Mouse (Mus musculus) gastrocnemius, postnatal 36 days (tissue): ENCODE results near the gene Ift20. TPM values are rescaled to one million over a fixed set of nuclear protein-coding genes. Genes with fewer than 3 reads are reported as not detected.
A peak's percentile ranks its signal among the peaks of the same experiment; 100 is the strongest.
"Not testable (repeated sequence)": the region's sequence is repeated elsewhere in the genome, so short reads cannot be mapped to it uniquely, and the experiment has no call there.

Experiments
- DNase-seq, 2 experiments: peaks; one replicate each; pipeline ENCODE4 v3.0.0; 2022
- intact Hi-C: fragments of 180-260 bp; cut with DNase I; formaldehyde crosslinking; loops from one replicate; pipeline ENCODE4 v1.15.1; 2025
- total RNA-seq, 2 experiments: library from RNA; stranded (reverse); gene quantifications; 2 replicates each; pipeline ENCODE4 v1.2.3; 2021

Ift20 gene
- total RNA-seq, 2 experiments from 2014 or later = 18.1 to 19.9 TPM

DNA sequence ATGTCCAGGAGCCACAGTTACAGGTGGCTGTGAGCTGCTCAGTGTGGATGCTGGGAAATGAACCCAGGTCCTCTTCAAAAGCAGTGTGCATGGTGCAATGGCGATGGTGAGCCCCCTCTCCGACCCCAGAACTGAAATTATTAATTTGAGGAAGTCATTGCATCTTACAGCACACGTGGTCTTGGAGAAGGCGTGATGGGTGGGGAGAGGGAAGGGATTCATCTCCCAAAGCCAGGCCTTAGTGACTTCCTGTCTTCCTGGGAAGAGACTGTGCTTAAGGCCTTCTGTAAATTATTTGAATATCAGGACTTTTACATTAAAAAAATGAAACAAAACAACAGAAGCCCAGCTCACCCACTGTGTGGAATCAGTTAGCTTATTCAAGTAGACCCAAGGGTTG is 19.9 kb downstream of the Ift20 start:
- no peak for DNase-seq
- intact Hi-C loops = no loop called here

DNA sequence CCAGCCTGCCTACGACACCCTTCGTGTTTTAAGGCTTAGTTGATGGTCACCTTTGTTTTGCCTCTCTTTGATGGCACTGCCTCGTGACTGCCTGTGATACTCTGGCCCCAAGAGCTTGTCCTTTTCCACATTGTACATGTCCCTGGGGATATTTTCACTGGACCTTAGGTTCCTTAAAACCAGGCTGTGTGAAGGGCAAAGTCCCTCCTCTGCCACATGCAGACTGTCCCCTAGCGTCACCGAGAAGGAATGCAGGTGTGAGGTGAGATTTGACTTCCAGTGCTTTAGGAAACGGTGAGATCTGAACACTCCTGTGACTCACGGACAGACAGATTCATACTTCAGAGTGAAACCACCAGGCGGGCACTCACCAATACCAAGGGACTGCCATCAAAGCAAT is 21.1 kb downstream of the Ift20 start:
- DNase-seq = no peak
- intact Hi-C loops = no loop called here

DNA sequence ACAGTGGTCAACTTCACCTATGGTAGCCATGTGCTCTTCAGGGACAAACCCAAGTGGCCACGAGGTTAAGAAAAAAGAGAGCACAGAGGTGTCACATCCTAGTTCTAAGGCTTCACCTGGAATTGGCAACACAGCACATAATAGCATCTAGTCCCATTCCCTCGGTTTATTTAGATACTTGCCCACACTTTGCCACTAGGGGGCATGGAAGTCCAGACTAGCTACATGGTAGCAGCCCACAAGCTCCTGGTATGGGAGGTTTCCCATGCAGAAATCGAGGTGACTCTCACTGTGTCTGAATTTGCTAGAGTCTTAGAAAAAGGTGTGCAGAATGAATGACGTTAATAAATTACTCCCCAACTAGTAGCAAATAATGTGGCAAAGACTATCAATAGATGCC is 24.3 kb downstream of the Ift20 start:
- intact Hi-C loops = loop anchor here (5.0 kb wide), 1 partner anchor 267 kb away; the partner anchor contains the start of gene Lyrm9
- DNase-seq = peak in 1 of 2 experiments; percentile 50

DNA sequence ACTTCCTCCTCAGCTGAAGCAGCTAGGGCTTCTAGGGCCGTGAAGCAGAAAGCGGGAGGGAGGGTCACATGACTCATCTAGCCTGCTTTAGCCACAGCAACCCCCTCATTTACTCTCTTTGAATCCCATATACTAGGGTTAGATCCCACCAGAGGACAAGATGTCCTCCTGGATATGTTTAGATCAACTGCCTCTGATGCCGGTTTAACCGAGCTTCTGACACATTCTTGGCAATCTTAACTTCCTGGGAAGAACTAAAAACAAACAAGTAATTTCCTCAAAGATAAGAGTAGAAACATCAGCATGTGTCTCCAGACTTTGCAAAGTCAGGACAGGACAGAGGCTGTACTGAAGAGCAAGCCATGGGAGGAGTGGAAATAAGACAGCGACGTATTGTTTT is 30.6 kb downstream of the Ift20 start:
- intact Hi-C loops = no loop called here
- DNase-seq = no peak

DNA sequence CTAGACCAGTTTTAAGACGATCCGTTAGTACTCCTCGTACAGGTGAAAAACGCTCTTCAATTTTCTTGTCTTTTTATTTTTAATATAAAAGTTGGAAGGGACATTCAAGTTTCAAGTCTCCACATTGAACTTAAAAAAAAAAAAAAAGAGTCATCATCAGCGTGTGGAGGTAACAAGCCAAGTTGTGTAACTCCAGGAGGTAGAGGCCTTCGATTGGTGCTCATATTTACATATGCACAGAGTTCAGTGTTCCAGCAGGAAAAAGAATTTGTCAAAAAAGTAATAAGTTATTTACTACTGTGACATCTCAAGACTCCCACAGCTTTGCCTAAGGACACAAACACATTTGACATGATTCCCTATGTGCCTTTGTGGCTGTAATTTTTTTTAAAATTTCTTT is 31.5 kb downstream of the Ift20 start:
- DNase-seq = no peak
- intact Hi-C loops = no loop called here

DNA sequence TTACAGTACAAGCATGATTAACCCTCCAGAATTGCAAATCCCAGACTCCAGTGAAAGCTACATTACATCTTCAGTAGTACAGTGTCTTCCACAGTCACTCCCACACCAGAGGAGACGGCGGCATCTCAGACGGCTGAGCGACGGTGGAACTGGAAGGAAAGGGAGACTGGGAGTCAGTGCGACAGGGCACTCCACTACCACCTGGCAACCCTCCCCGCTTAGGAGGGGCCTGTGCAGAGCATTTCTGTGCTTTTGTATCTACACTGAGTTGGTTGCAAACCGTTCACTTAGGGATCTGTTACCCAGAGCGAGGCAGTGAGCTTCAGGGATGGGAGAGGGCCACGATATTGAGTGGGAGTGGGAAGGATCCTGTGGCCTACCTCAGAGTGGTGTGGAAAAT is 32.7 kb downstream of the Ift20 start:
- intact Hi-C loops = no loop called here
- DNase-seq = no peak

DNA sequence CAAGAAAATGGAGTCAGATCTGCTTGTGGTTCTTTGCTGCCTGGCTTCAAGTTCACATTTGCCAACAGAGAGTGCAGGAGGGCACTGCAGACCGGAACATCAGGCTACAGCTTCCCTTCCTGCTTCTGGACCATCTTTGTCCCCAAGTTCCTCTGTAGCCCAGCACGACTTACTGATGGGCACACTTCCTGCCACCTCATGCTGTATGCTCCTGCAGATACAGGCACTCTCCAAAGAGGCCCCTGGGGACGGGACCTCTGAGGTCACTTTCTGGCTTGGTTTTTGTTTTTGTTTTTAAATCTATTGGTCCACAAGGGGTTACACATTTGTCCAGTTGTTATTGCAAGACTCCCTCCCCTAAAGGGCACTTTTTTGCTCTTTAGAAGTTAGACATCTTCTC is 33.6 kb downstream of the Ift20 start:
- intact Hi-C loops = no loop called here
- DNase-seq = no peak

DNA sequence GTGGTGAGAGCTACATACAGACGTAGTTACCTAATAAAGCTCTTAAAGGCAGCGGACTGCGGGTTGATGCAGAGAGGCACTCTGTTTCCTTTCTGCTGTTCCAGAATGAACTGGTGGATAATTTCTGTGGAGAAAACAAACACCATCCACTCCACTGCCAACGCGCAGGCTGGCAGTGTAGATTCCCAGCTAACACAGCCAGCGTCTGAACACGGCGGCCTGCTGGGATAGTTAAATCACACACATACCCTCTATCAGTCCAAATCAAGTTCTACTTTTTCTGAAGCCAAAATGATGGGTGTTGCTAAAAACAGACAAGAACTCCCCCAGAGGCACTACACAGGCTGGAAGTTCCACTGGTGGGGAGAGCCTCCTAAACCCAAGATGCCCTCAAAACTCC is 35.3 kb downstream of the Ift20 start:
- DNase-seq = no peak
- intact Hi-C loops = no loop called here

DNA sequence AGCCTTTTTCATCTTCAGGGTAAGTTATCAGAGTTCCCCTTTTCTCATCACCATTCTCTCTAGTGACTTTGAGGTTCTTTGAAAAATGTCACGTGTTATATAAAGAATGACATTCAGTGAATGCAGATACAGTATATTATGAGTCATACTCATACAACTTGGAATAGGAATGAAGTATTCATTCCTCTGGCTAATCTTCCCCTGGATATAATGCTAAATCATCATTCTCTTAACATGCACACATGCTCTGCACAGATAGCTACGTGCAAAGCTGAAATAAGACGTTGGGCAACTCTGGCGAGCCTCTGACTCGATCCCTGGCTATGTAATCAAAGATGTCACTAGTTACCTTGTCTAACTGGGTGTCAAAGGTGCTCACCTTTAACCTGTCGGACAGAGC is 35.7 kb downstream of the Ift20 start:
- intact Hi-C loops = no loop called here
- no peak for DNase-seq

DNA sequence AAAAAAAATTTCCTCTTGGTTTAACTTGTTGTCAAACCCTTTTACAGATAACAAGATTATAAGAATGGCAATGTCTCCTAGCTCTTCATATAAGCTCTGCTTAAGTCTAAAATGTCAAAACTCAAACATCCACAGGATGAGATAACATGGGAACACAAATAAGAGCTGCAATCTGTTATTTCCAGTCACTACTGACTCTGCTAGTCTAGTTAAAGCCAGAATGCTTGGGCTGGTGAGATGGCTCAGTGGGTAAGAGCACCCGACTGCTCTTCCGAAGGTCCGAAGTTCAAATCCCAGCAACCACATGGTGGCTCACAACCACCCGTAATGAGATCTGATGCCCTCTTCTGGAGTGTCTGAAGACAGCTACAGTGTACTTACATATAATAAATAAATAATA is 37.9 kb downstream of the Ift20 start:
- intact Hi-C loops, DNase-seq: not testable (repeated sequence)

DNA sequence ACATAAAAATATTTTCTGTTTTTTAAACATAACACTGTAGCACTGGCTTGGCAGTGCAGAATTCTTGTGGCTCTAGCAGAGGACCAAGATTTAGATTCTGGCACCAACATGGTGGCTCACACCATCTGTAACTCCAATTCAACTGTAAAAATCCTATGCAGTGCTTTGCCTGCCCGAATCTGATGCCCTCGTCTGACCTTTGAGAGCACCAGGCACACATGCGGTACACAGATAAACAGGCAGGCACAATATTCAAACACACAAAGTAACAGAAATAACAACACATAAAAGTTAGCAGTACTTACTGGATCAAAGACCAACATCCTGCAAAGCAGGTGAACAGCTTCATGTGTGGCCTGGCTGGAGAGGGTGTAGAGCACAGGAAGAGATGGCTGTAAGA is 38.4 kb downstream of the Ift20 start:
- no peak for DNase-seq
- intact Hi-C loops = no loop called here

DNA sequence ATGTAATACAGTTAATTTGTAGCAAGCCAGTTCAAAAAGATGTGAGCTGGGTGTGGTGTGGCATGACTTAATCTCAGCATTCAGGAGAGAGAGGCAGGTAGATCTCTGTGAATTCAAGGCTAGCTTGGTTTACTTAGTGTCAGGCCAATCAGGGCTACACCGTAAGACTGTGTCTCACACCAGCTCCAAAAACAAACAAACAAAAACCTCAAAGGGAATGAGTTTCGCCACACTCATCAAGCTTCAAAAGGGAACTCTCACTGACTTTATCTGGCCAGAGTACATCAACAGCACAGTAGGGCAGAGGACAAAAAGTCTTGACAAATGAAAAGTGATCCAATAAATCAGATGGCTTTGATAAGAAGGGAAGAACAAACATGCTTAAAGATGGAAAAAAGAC is 38.8 kb downstream of the Ift20 start:
- intact Hi-C loops = no loop called here
- no peak for DNase-seq

DNA sequence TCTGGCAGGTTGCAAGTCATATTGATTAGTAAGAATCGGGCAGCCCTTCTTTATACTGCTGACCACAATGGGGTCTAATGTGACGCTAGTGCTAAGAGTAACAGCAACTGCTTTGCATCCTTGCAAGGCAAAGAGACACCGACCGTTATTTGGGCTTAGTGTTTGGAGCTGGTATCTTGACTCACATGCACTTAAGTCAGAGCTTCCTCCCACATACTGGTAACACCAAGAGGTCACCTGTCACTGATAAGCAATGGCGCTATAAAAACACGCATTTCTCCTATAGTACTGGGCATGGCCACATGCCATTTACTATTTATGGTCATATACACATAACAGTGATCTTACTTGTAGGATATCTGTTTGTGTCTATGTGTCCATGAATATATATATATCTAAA is 46.7 kb downstream of the Ift20 start:
- intact Hi-C loops = no loop called here

DNA sequence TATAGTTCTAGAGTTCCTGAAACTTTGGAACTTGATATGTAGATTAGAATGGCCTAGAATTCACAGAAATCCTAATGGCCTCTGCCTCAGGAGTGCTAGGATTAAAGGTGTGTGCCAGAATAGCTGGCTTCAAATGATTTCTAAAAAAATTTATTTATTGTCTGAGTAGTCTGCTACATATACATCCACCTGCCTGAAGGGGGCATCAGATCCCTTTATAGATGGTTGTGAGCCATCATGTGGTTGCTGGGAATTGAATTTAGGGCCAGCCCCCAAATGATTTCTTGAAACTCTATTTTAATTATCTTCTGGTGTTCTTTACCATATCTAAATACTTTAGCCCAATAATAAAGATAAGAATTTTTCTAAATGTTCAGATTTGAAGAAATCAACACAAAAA is 49.9 kb downstream of the Ift20 start:
- intact Hi-C loops = no loop called here
- DNase-seq = no peak

More for the DNA sequence above, 46.7 kb downstream of the Ift20 start:
- DNase-seq = no peak

DNA sequence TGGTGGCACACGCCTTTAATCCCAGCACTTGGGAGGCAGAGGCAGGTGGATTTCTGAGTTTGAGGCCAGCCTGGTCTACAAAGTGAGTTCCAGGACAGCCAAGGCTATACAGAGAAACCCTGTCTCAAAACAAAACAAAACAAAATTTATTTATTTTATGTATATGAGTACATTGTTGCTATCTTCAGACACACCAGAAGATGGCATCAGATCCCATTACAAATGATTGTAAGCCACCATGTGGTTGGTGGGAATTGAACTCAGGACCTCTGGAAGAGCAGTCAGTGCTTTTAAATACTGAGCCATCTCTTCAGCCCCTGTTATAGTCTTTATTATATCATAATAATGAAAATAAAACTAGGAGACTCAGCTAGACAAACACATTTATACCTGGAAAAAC is 51.5 kb downstream of the Ift20 start:
- intact Hi-C loops, DNase-seq: not testable (repeated sequence)

Other genes with a start within 250 kb of the Ift20 start
- under 1 TPM; 0.42 to 0.84 TPM for gene BC030499, start 245.5 kb upstream of the Ift20 start, total RNA-seq
- gene Spag5, start 234.8 kb upstream of the Ift20 start, total RNA-seq = 1 to 10 TPM; 2.4 to 4.1 TPM
- gene Aldoc, start 213.4 kb upstream of the Ift20 start, total RNA-seq = 1 to 10 TPM; 1.3 to 1.9 TPM
- gene Pigs, start 207.9 kb upstream of the Ift20 start, total RNA-seq = 10 to 100 TPM; 20.1 to 21.3 TPM
- 10 to 100 TPM; 10.1 to 16.2 TPM for gene Unc119, start 192.9 kb upstream of the Ift20 start, total RNA-seq
- gene Foxn1, start 149.8 kb upstream of the Ift20 start, total RNA-seq = under 1 TPM in 1 of 2 experiments, not detected in 1; 0.10 TPM
- gene Slc13a2, start 114.1 kb upstream of the Ift20 start, total RNA-seq = not detected
- 1 to 10 TPM in 1 of 2 experiments, under 1 TPM in 1; 0.67 to 1.2 TPM for gene Slc46a1, start 70.7 kb upstream of the Ift20 start, total RNA-seq
- gene Sarm1, start 38.6 kb upstream of the Ift20 start, total RNA-seq = 1 to 10 TPM in 1 of 2 experiments, under 1 TPM in 1; 0.69 to 1.1 TPM
- gene Vtn, start 37.3 kb upstream of the Ift20 start, total RNA-seq = 10 to 100 TPM; 11.4 to 12.2 TPM
- gene Sebox, start 32.9 kb upstream of the Ift20 start, total RNA-seq = not detected
- 10 to 100 TPM; 11.9 to 12.3 TPM for gene Tmem199, start 24.2 kb upstream of the Ift20 start, total RNA-seq
- gene Poldip2, start 24.2 kb upstream of the Ift20 start, total RNA-seq = 100 to 1,000 TPM in 1 of 2 experiments, 10 to 100 TPM in 1; 99.0 to 103 TPM
- gene Tnfaip1, start within 50 bp of the Ift20 start, total RNA-seq = 10 to 100 TPM; 38.0 to 43.5 TPM
- 1 to 10 TPM; 1.9 to 2.1 TPM for gene Tmem97, start 14.4 kb downstream of the Ift20 start, total RNA-seq
- 1 to 10 TPM; 6.5 to 7.9 TPM for gene Nlk, start 161.0 kb downstream of the Ift20 start, total RNA-seq
- gene Ccnq, start 215.4 kb downstream of the Ift20 start, total RNA-seq = 10 to 100 TPM; 10.3 to 10.4 TPM